Mouse (Mus musculus): ENCODE measurements at regions not wholly inside any gene's neighbourhood (a gene's known extent, or its start where the extent isn't known, plus 50 kb on each side); places are given as distances from the start of the nearest gene placed in this dataset.

DNA sequence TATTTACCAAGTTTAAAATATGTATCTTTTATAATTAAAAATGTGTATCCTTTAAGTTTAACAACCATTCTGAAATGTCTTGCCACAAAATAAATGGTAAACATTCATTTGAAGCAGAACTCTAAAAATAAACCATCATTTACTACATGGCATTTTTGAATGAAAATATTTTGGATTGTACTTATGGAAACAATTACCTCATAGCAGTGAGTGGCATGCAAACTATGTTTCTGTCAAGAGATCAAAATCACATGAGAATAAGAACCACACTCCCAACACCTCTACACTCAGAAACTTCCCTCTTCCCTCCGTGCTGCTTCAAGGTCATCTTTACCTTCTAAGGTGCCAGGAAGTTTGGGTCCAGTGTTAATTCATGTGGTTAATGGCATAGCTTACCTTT is 94.9 kb upstream of the Grik2 start:
- WGBS = 52% methylated on average over 1 of the region's 1 CpGs
- Histone ChIP-seq H3K36me3 (replicated peaks; ENCODE audit: control insufficient read depth, insufficient read depth, low read depth, low read length) (no peaks in the 10 kb centered on the region), H3K4me3 (ENCODE audit: low read depth, low read length) (no peak overlapping the region), H3K4me2 (ENCODE audit: low read depth, low read length) (no peak overlapping the region), H3K4me1 (ENCODE audit: control insufficient read depth, insufficient read depth, low read length) (no peaks in the 10 kb centered on the region), H3K9me3 (replicated peaks; ENCODE audit: control insufficient read depth, low read length) (no peaks in the 10 kb centered on the region), H3K9ac (replicated peaks; ENCODE audit: low read length) (no peak overlapping the region), H3K27ac (replicated peaks; ENCODE audit: low read depth, low read length) (no peak overlapping the region), H3K27me3 (ENCODE audit: control insufficient read depth, insufficient read depth, low read length) (no peaks in the 10 kb centered on the region)
- ATAC-seq (replicated peaks; ENCODE audit: insufficient number of reproducible peaks, low FRiP score, low TSS enrichment, low read depth) (no peak), DNase-seq (ENCODE audit: low spot score) (no peak)

DNA sequence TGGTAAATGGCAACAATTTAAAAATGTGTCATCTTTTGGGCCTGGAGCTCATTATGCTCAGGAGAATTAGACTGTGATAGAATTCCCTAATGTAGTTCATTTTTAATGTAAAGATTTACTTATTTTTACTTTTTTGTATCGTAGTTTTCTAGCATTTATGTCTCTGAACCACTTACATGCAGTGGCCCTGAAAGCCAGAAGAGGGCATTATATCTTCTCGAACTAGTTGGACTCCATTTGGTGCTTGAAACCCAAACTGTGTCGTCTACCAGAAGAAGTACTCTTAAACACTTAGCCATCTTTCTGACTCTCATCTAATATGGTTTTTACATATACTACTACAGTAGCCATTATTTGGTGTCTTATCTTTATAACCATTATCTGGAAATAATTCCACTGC is 75.2 kb upstream of the Grik2 start:
- Histone ChIP-seq H3K9me3 (replicated peaks; ENCODE audit: control insufficient read depth, low read length) (no peaks in the 10 kb centered on the region), H3K4me2 (ENCODE audit: low read depth, low read length) (no peak overlapping the region), H3K27ac (replicated peaks; ENCODE audit: low read depth, low read length) (no peak overlapping the region), H3K36me3 (replicated peaks; ENCODE audit: control insufficient read depth, insufficient read depth, low read depth, low read length) (no peaks in the 10 kb centered on the region), H3K9ac (replicated peaks; ENCODE audit: low read length) (no peak overlapping the region), H3K4me1 (ENCODE audit: control insufficient read depth, insufficient read depth, low read length) (no peaks in the 10 kb centered on the region), H3K4me3 (ENCODE audit: low read depth, low read length) (no peak overlapping the region), H3K27me3 (ENCODE audit: control insufficient read depth, insufficient read depth, low read length) (no peaks in the 10 kb centered on the region)
- WGBS = 75% methylated on average over 3 of the region's 3 CpGs
- DNase-seq (ENCODE audit: low spot score) = no peak
- ATAC-seq (replicated peaks; ENCODE audit: insufficient number of reproducible peaks, low FRiP score, low TSS enrichment, low read depth) = no peak

DNA sequence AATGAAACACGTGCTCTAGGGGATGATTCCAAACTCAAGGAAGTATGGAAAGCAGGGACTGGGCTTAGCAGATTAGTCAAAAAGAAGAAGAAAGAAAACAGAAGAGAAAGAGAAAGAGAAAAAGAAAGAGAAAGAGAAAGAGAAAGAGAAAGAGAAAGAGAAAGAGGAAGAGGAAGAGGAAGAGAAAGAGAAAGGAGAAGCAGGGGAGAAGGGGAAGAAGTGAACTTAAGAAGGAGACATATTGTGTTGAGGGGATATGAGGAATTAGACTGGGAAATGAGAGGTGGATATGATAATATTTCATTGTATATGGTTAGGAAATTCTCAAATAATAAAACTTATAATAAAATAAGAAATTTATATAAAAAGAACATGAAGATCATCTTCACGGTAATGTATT is 59.1 kb upstream of the Grik2 start:
- DNase-seq (ENCODE audit: low spot score) (no peak), ATAC-seq (replicated peaks; ENCODE audit: insufficient number of reproducible peaks, low FRiP score, low TSS enrichment, low read depth) (no peak)
- Histone ChIP-seq H3K9me3 (replicated peaks; ENCODE audit: control insufficient read depth, low read length) (no peaks in the 10 kb centered on the region), H3K27ac (replicated peaks; ENCODE audit: low read depth, low read length) (no peak overlapping the region), H3K4me3 (ENCODE audit: low read depth, low read length) (no peak overlapping the region), H3K4me2 (ENCODE audit: low read depth, low read length) (no peak overlapping the region), H3K36me3 (replicated peaks; ENCODE audit: control insufficient read depth, insufficient read depth, low read depth, low read length) (no peaks in the 10 kb centered on the region), H3K27me3 (ENCODE audit: control insufficient read depth, insufficient read depth, low read length) (no peaks in the 10 kb centered on the region), H3K9ac (replicated peaks; ENCODE audit: low read length) (no peak overlapping the region), H3K4me1 (ENCODE audit: control insufficient read depth, insufficient read depth, low read length) (no peaks in the 10 kb centered on the region)
- 66% methylated on average over 2 of the region's 2 CpGs for WGBS

DNA sequence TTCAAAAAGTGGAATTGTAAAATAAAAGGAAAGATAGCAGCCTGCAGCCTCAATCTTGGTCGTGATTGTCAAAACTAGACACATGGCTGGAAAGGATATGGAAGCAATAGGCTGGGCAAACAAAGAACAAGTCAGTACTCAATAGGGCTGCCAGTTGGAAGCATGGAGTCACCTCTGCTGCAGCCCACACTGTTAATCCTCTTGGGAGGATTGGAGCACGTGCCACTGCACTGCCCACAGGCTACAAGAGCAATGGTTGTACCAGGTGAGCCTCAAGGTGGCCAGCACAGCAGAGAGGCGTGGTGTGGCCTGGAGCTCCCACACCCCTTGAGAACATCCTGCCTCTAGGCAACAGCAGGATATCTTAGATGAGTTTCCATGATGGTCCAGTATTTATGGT is 55.7 kb upstream of the Grik2 start:
- DNase-seq (ENCODE audit: low spot score) (no peak), ATAC-seq (replicated peaks; ENCODE audit: insufficient number of reproducible peaks, low FRiP score, low TSS enrichment, low read depth) (no peak)
- Histone ChIP-seq H3K4me1 (ENCODE audit: control insufficient read depth, insufficient read depth, low read length) (no peaks in the 10 kb centered on the region), H3K27ac (replicated peaks; ENCODE audit: low read depth, low read length) (no peak overlapping the region), H3K4me3 (ENCODE audit: low read depth, low read length) (no peak overlapping the region), H3K4me2 (ENCODE audit: low read depth, low read length) (no peak overlapping the region), H3K9me3 (replicated peaks; ENCODE audit: control insufficient read depth, low read length) (no peaks in the 10 kb centered on the region), H3K36me3 (replicated peaks; ENCODE audit: control insufficient read depth, insufficient read depth, low read depth, low read length) (no peaks in the 10 kb centered on the region), H3K27me3 (ENCODE audit: control insufficient read depth, insufficient read depth, low read length) (no peaks in the 10 kb centered on the region), H3K9ac (replicated peaks; ENCODE audit: low read length) (no peak overlapping the region)
- 73% methylated on average over 3 of the region's 3 CpGs for WGBS
